Mouse (Mus musculus) layer of hippocampus, adult 11-12 months (tissue): ENCODE measurements at regions not wholly inside any gene's neighbourhood (a gene's known extent, or its start where the extent isn't known, plus 50 kb on each side); places are given as distances from the start of the nearest gene placed in this dataset.
A peak's percentile ranks its signal among the peaks of the same experiment; 100 is the strongest.

Source experiments
- DNase-seq: peaks from one replicate; pipeline ENCODE4 v3.0.0; 2022; ENCODE audit warnings: low spot score

GRCm38 (mm10) chr6:14046560-14046959, 175.2 kb upstream of the 2610001J05Rik start:
- no peak for DNase-seq

GRCm38 (mm10) chr6:14044654-14045053, 173.3 kb upstream of the 2610001J05Rik start:
- no peak for DNase-seq

- no peak for DNase-seq
Measured at GRCm38 (mm10) chr6:14025898-14026297, 154.6 kb upstream of the 2610001J05Rik start.

GRCm38 (mm10) chr6:14018928-14019327, 147.6 kb upstream of the 2610001J05Rik start:
- DNase-seq = no peak

GRCm38 (mm10) chr6:13982606-13983389, 111.5 kb upstream of the 2610001J05Rik start:
- DNase-seq = peak; percentile 60

- DNase-seq = no peak
Measured at GRCm38 (mm10) chr6:13974710-13975506, 103.6 kb upstream of the 2610001J05Rik start.

GRCm38 (mm10) chr6:13964471-13964870, 93.2 kb upstream of the 2610001J05Rik start:
- DNase-seq = no peak

GRCm38 (mm10) chr6:13964013-13964412, 92.7 kb upstream of the 2610001J05Rik start:
- no peak for DNase-seq

- DNase-seq = no peak
Measured at GRCm38 (mm10) chr6:13949640-13950039, 78.3 kb upstream of the 2610001J05Rik start.

GRCm38 (mm10) chr6:13920809-13921760, 49.8 kb upstream of the 2610001J05Rik start:
- no peak for DNase-seq
